Mouse (Mus musculus) A20 (cell line): ENCODE measurements at regions not wholly inside any gene's neighbourhood (a gene's known extent, or its start where the extent isn't known, plus 50 kb on each side); places are given as distances from the start of the nearest gene placed in this dataset.

Experiments used
- DNase-seq: peaks from one replicate; pipeline ENCODE4 v3.0.0-alpha.2; 2011; ENCODE audit warnings: low read depth, low spot score

- DNase-seq = no peak
Measured at GRCm38 (mm10) chr8:46898697-46899445, 87.8 kb upstream of the Enpp6 start.

- no peak for DNase-seq
Measured at GRCm38 (mm10) chr8:46900826-46901225, 85.9 kb upstream of the Enpp6 start.

- no peak for DNase-seq
Measured at GRCm38 (mm10) chr8:46904731-46905130, 82.0 kb upstream of the Enpp6 start.

GRCm38 (mm10) chr8:46907390-46907789 lies 79.3 kb upstream of the Enpp6 start:
- DNase-seq = no peak

- no peak for DNase-seq
Measured at GRCm38 (mm10) chr8:46908186-46908585, 78.5 kb upstream of the Enpp6 start.

GRCm38 (mm10) chr8:46913956-46914355 lies 72.7 kb upstream of the Enpp6 start:
- DNase-seq = no peak

- DNase-seq = peak; percentile 47
Measured at GRCm38 (mm10) chr8:46920071-46920470, 66.6 kb upstream of the Enpp6 start.

GRCm38 (mm10) chr8:46921075-46921474 lies 65.6 kb upstream of the Enpp6 start:
- DNase-seq = no peak

GRCm38 (mm10) chr8:46921585-46921984 lies 65.1 kb upstream of the Enpp6 start:
- no peak for DNase-seq

- no peak for DNase-seq
Measured at GRCm38 (mm10) chr8:46924787-46925548, 61.7 kb upstream of the Enpp6 start.

- no peak for DNase-seq
Measured at GRCm38 (mm10) chr8:46928718-46929117, 58.0 kb upstream of the Enpp6 start.

- DNase-seq = no peak
Measured at GRCm38 (mm10) chr8:46929678-46930077, 57.0 kb upstream of the Enpp6 start.

GRCm38 (mm10) chr8:46931267-46931666 lies 55.4 kb upstream of the Enpp6 start:
- DNase-seq = no peak

- no peak for DNase-seq
Measured at GRCm38 (mm10) chr8:46933256-46933655, 53.4 kb upstream of the Enpp6 start.

- DNase-seq = no peak
Measured at GRCm38 (mm10) chr8:46934254-46934653, 52.4 kb upstream of the Enpp6 start.

GRCm38 (mm10) chr8:46934898-46935297 lies 51.8 kb upstream of the Enpp6 start:
- DNase-seq = peak; percentile 73

- DNase-seq = no peak
Measured at GRCm38 (mm10) chr8:46936039-46936438, 50.6 kb upstream of the Enpp6 start.
